Mouse (Mus musculus) thymus, adult 2 months (tissue): ENCODE measurements at regions not wholly inside any gene's neighbourhood (a gene's known extent, or its start where the extent isn't known, plus 50 kb on each side); places are given as distances from the start of the nearest gene placed in this dataset.

Source experiments
- DNase-seq: peaks from one replicate; pipeline ENCODE4 v3.0.0; 2021
- H3K27ac ChIP-seq: fragments of 200-500 bp; 2 replicates; pipeline ENCODE4 v1.5.1; 2012; ENCODE audit warnings: low read length, control low read depth; ENCODE audit not compliant: control insufficient read depth, insufficient read depth
- H3K27me3 ChIP-seq: fragments of 200-500 bp; 2 replicates; pipeline ENCODE4 v1.6.1; 2012; ENCODE audit warnings: mild to moderate bottlenecking, low read length, moderate library complexity, mixed read lengths; ENCODE audit not compliant: control insufficient read depth, insufficient read depth
- H3K36me3 ChIP-seq: fragments of 200-500 bp; 2 replicates; pipeline ENCODE4 v1.6.1; 2012; ENCODE audit warnings: mild to moderate bottlenecking, low read length, moderate library complexity; ENCODE audit not compliant: control insufficient read depth, insufficient read depth
- H3K4me1 ChIP-seq: fragments of 200-500 bp; replicated peaks from 2 replicates; pipeline ENCODE4 v1.6.1; 2012; ENCODE audit warnings: low read length; ENCODE audit not compliant: control insufficient read depth, insufficient read depth
- H3K4me3 ChIP-seq: fragments of 200-500 bp; 2 replicates; pipeline ENCODE4 v1.5.1; 2012; ENCODE audit warnings: mild to moderate bottlenecking, low read length, control low read depth, moderate library complexity; ENCODE audit not compliant: control insufficient read depth, insufficient read depth
- CTCF ChIP-seq: fragments of 200-500 bp; IDR thresholded peaks from 2 replicates; pipeline ENCODE4 v1.5.1; 2012; ENCODE audit warnings: mild to moderate bottlenecking, control low read depth, low read length, moderate library complexity, borderline replicate concordance; ENCODE audit not compliant: control insufficient read depth, poor library complexity, insufficient read depth; ENCODE audit errors: extremely low read depth
- POLR2A ChIP-seq: fragments of 200-500 bp; IDR thresholded peaks from 2 replicates; pipeline ENCODE4 v1.6.1; 2012; ENCODE audit warnings: mild to moderate bottlenecking, low read length, control low read depth, moderate library complexity; ENCODE audit not compliant: control insufficient read depth, poor library complexity, insufficient read depth; ENCODE audit errors: extremely low read depth
- WGBS: fragments of 180-500 bp; shearing (Covaris S2); methylation state at CpG from one replicate; pipeline ENCODE4 v1.1.7; 2018; 5-methylcytosine and 5-hydroxymethylcytosine counted together

GRCm38 (mm10) chr7:73141167-73141566 is 234.1 kb upstream of the Rgma start:
- DNase-seq, result no peak
- Histone ChIP-seq H3K4me3 (no peak overlapping the region), H3K27me3 (no peaks in the 10 kb centered on the region), H3K4me1 (no peaks in the 10 kb centered on the region), H3K36me3 (no peaks in the 10 kb centered on the region), H3K27ac (no peak overlapping the region)
- 26% methylated on average over 5 of the region's 5 CpGs for WGBS
- TF ChIP-seq POLR2A (no peak), CTCF (no peak)

- no peaks in the 10 kb centered on the region for H3K4me1 ChIP-seq
- DNase-seq, result no peak
- H3K27ac ChIP-seq, result no peak overlapping the region
- no peak overlapping the region for H3K4me3 ChIP-seq
- WGBS, result 90% methylated on average over 11 of the region's 11 CpGs
- H3K27me3 ChIP-seq, result no peaks in the 10 kb centered on the region
- TF ChIP-seq CTCF (no peak), POLR2A (no peak)
- H3K36me3 ChIP-seq, result no peaks in the 10 kb centered on the region
These were observed 231.4 kb upstream of the Rgma start for GRCm38 (mm10) chr7:73143902-73144301.

- no peak for DNase-seq
- Histone ChIP-seq H3K4me3 (no peak overlapping the region), H3K27me3 (no peaks in the 10 kb centered on the region), H3K27ac (no peak overlapping the region), H3K36me3 (no peaks in the 10 kb centered on the region), H3K4me1 (no peaks in the 10 kb centered on the region)
- 41% methylated on average over 4 of the region's 4 CpGs for WGBS
- TF ChIP-seq POLR2A (no peak), CTCF (no peak)
These were observed 230.5 kb upstream of the Rgma start for GRCm38 (mm10) chr7:73144846-73145245.

- Histone ChIP-seq H3K4me3 (no peak overlapping the region), H3K27ac (no peak overlapping the region), H3K36me3 (no peaks in the 10 kb centered on the region), H3K4me1 (no peaks in the 10 kb centered on the region), H3K27me3 (no peaks in the 10 kb centered on the region)
- TF ChIP-seq CTCF (no peak), POLR2A (no peak)
- DNase-seq, result no peak
These were observed 228.1 kb upstream of the Rgma start for GRCm38 (mm10) chr7:73147251-73147650.

GRCm38 (mm10) chr7:73150436-73150835 is 224.9 kb upstream of the Rgma start:
- no peaks in the 10 kb centered on the region for H3K4me1 ChIP-seq
- 80% methylated on average over 7 of the region's 7 CpGs for WGBS
- H3K27me3 ChIP-seq, result no peaks in the 10 kb centered on the region
- no peaks in the 10 kb centered on the region for H3K36me3 ChIP-seq
- H3K27ac ChIP-seq, result no peak overlapping the region
- no peak for TF ChIP-seq CTCF
- no peak for TF ChIP-seq POLR2A
- DNase-seq, result no peak
- no peak overlapping the region for H3K4me3 ChIP-seq

- WGBS, result 88% methylated on average over 13 of the region's 15 CpGs
- no peaks in the 10 kb centered on the region for H3K4me1 ChIP-seq
- DNase-seq, result no peak
- no peak for TF ChIP-seq POLR2A
- TF ChIP-seq CTCF, result no peak
- no peaks in the 10 kb centered on the region for H3K27me3 ChIP-seq
- no peak overlapping the region for H3K4me3 ChIP-seq
- no peaks in the 10 kb centered on the region for H3K36me3 ChIP-seq
- no peak overlapping the region for H3K27ac ChIP-seq
These were observed 223.5 kb upstream of the Rgma start for GRCm38 (mm10) chr7:73151586-73152467.

GRCm38 (mm10) chr7:73153668-73154067 is 221.6 kb upstream of the Rgma start:
- Histone ChIP-seq H3K27me3 (no peaks in the 10 kb centered on the region), H3K4me3 (no peak overlapping the region), H3K4me1 (no peaks in the 10 kb centered on the region), H3K27ac (no peak overlapping the region), H3K36me3 (no peaks in the 10 kb centered on the region)
- DNase-seq, result no peak
- 89% methylated on average over 1 of the region's 1 CpGs for WGBS
- no peak for TF ChIP-seq CTCF
- TF ChIP-seq POLR2A, result no peak
